Mouse (Mus musculus) limb, embryonic 14.5 days (tissue): Measurements from ENCODE around the gene Cntn3. TPM values are rescaled to one million over a fixed set of nuclear protein-coding genes. Genes with fewer than 3 reads are reported as not detected.
A peak's percentile ranks its signal among the peaks of the same experiment; 100 is the strongest.

ENCODE experiments used
- ATAC-seq: fragments of 200-750 bp; cut with Nextera tagmentation; 2 replicates; pipeline ENCODE4 v1.8.0; 2017; ENCODE audit warnings: low read depth, moderate number of reproducible peaks, moderate TSS enrichment; ENCODE audit not compliant: low FRiP score
- DNase-seq: peaks from one replicate; pipeline ENCODE4 v3.0.0-alpha.2; 2015; ENCODE audit warnings: low spot score
- H3K27ac ChIP-seq: fragments of 300-500 bp; sonication (generic); replicated peaks from 2 replicates; pipeline ENCODE4 v1.5.1; 2014; ENCODE audit warnings: low read depth, mild to moderate bottlenecking, low read length, moderate library complexity, mixed read lengths
- H3K27me3 ChIP-seq: fragments of 300-500 bp; sonication (generic); 2 replicates; pipeline ENCODE4 v1.6.1; 2014; ENCODE audit warnings: low read length, mixed read lengths; ENCODE audit not compliant: control insufficient read depth, insufficient read depth
- H3K36me3 ChIP-seq: fragments of 300-500 bp; sonication (generic); 2 replicates; pipeline ENCODE4 v1.6.1; 2014; ENCODE audit warnings: mild to moderate bottlenecking, low read length, moderate library complexity, mixed read lengths; ENCODE audit not compliant: control insufficient read depth, insufficient read depth
- H3K4me1 ChIP-seq: fragments of 300-500 bp; sonication (generic); 2 replicates; pipeline ENCODE4 v1.6.1; 2014; ENCODE audit warnings: antibody characterized with exemption, low read length, mixed read lengths; ENCODE audit not compliant: control insufficient read depth, insufficient read depth
- H3K4me2 ChIP-seq: fragments of 300-500 bp; sonication (generic); replicated peaks from 2 replicates; pipeline ENCODE4 v1.6.1; 2014; ENCODE audit warnings: low read depth, mild to moderate bottlenecking, low read length, moderate library complexity; ENCODE audit not compliant: severe bottlenecking
- H3K4me3 ChIP-seq: fragments of 300-500 bp; sonication (generic); replicated peaks from 2 replicates; pipeline ENCODE4 v1.5.1; 2014; ENCODE audit warnings: low read length
- H3K9ac ChIP-seq: fragments of 300-500 bp; sonication (generic); 2 replicates; pipeline ENCODE4 v1.6.1; 2014; ENCODE audit warnings: mild to moderate bottlenecking, low read depth, low read length, moderate library complexity; ENCODE audit not compliant: severe bottlenecking
- H3K9me3 ChIP-seq: fragments of 300-500 bp; sonication (generic); 2 replicates; pipeline ENCODE4 v1.6.1; 2016; ENCODE audit warnings: low read length; ENCODE audit not compliant: control insufficient read depth
- POLR2A ChIP-seq: fragments of 200-500 bp; IDR thresholded peaks from 2 replicates; pipeline ENCODE4 v1.8.0; 2012; ENCODE audit warnings: inconsistent platforms, mild to moderate bottlenecking, moderate library complexity, borderline replicate concordance; ENCODE audit not compliant: insufficient read depth, insufficient read length; ENCODE audit errors: extremely low read depth
- WGBS: fragments of 180-500 bp; shearing (Covaris S2); extraction: QIAGEN DNeasy Blood & Tissue Kit; methylation state at CpG from one replicate; pipeline ENCODE4 v1.1.7; 2014; 5-methylcytosine and 5-hydroxymethylcytosine counted together
- polyA plus RNA-seq, 2 experiments: library from polyadenylated mRNA; depleted of rRNA in 1 of 2; stranded (reverse) in 1 of 2; unstranded in 1 of 2; fragments of >200 nt; fragmentation: Nextera tagmentation in 1 of 2; extraction: Ambion mirVana in 1 of 2; gene quantifications; 2 replicates each; pipeline versions ENCODE4 v1.2.1 to v1.2.3; 2012 to 2014

Cntn3 gene
- polyA plus RNA-seq, 2 experiments: 2.2 to 2.9 TPM

DNA sequence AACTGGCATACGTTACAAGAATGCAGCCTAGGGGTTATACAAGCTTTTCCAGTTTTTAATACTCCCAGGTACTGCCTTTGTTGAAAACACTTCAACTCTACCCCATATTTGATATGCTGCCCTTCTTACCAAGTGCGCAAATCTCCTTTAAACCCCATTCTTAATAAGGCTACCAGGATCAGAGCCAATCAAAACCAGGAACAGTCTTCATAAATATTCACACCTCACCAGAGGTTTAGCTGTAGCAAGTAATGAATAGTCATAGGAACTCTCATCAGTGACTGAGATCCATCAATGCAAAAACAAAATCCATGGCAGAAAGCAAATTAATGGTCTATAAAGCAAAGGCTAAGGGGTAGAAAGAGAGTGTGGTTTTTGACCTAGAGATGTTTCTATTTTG, 10.7 kb upstream of the Cntn3 start:
- Histone ChIP-seq H3K27me3 (no peaks in the 10 kb centered on the region), H3K4me3 (no peak overlapping the region), H3K4me2 (no peak overlapping the region), H3K9ac (no peak overlapping the region), H3K27ac (no peak overlapping the region), H3K9me3 (no peaks in the 10 kb centered on the region), H3K4me1 (no peaks in the 10 kb centered on the region), H3K36me3 (no peaks in the 10 kb centered on the region)
- no peak for TF ChIP-seq POLR2A
- WGBS: 73% methylated on average over 2 of the region's 2 CpGs
- no peak for DNase-seq
- ATAC-seq: no peak

DNA sequence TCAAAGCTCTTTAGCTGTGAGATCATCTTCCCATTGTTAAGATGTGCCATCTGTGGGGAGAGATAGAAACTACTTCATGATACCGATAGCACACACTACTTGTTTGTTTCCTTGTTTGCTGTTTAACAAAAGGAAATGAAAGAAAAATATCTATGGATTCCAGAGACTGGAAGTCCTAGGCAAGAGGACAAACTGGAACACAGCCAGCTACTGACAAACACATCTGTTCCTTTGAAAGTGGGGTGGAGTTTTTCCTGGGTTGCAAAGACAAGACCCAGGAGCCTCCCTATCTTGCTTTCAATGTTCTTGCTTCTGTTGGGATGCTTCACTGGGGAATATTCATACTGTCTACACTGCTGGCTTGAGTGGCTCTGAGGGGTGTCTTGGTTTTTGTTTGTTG, 5.4 kb downstream of the Cntn3 start:
- Histone ChIP-seq H3K4me2 (no peak overlapping the region), H3K9ac (no peak overlapping the region), H3K9me3 (no peaks in the 10 kb centered on the region), H3K27me3 (peaks cover 13% of the 10 kb centered on the region), H3K4me1 (no peaks in the 10 kb centered on the region; the same call in 1 of the 2 replicates), H3K27ac (no peak overlapping the region), H3K36me3 (no peaks in the 10 kb centered on the region), H3K4me3 (no peak overlapping the region)
- no peak for ATAC-seq
- WGBS: 60% methylated on average over 1 of the region's 1 CpGs
- no peak for TF ChIP-seq POLR2A
- peak; percentile 37 for DNase-seq

DNA sequence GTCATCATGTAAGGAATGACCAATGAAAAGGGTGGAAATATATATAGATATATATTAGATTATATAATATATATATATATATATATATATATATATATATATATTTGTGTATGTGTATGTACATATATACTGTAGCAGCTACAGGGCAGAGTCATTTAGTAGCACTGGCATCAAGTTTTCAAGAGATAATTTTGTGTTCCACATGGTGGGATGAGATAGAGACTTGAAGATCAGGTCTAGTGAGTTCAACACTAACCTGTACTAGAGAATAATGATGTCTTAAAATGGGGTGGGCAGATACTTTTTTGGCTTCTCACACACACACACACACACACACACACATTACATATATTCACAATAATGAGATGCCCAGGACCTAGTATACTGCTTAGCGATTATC, 7.7 kb downstream of the Cntn3 start:
- Histone ChIP-seq H3K27me3 (peaks cover 14% of the 10 kb centered on the region), H3K9ac (no peak overlapping the region), H3K4me1 (no peaks in the 10 kb centered on the region; the same call in 1 of the 2 replicates), H3K4me2 (no peak overlapping the region), H3K27ac (no peak overlapping the region), H3K9me3 (no peaks in the 10 kb centered on the region), H3K4me3 (no peak overlapping the region), H3K36me3 (no peaks in the 10 kb centered on the region)
- 88% methylated on average over 1 of the region's 1 CpGs for WGBS
- no peak for DNase-seq
- no peak for ATAC-seq
- no peak for TF ChIP-seq POLR2A

- Histone ChIP-seq H3K27ac (no peak overlapping the region), H3K4me3 (peak overlapping the region; percentile 51)
- WGBS: under 1% methylated on average over 40 of the region's 63 CpGs
These were observed 8.7 kb downstream of the Cntn3 start for GRCm38 (mm10) chr6:102564011-102564731.

GRCm38 (mm10) chr6:102563431-102563830, 9.5 kb downstream of the Cntn3 start:
- H3K9me3 ChIP-seq: no peaks in the 10 kb centered on the region
- DNase-seq (no peak), ATAC-seq (no peak)
- no peak overlapping the region for H3K27ac ChIP-seq
- peaks cover 14% of the 10 kb centered on the region for H3K27me3 ChIP-seq
- WGBS: 6% methylated on average over 7 of the region's 7 CpGs
- H3K9ac ChIP-seq: peak overlapping the region; percentile 57; the same call in 1 of the 2 replicates
- peak overlapping the region; percentile 51 for H3K4me3 ChIP-seq
- no peak for TF ChIP-seq POLR2A
- no peaks in the 10 kb centered on the region for H3K36me3 ChIP-seq
- H3K4me2 ChIP-seq: peak overlapping the region; percentile 90
- no peaks in the 10 kb centered on the region; the same call in 1 of the 2 replicates for H3K4me1 ChIP-seq

More at GRCm38 (mm10) chr6:102564011-102564731, 8.7 kb downstream of the Cntn3 start:
- Histone ChIP-seq H3K36me3 (no peaks in the 10 kb centered on the region), H3K9me3 (no peaks in the 10 kb centered on the region), H3K9ac (peak overlapping the region; percentile 57), H3K27me3 (peaks cover 14% of the 10 kb centered on the region), H3K4me1 (no peaks in the 10 kb centered on the region; the same call in 1 of the 2 replicates), H3K4me2 (peak overlapping the region; percentile 90)
- no peak for TF ChIP-seq POLR2A
- DNase-seq: peak; percentile 71
- peak; percentile 93 for ATAC-seq
